Mouse (Mus musculus): ENCODE measurements around the gene Olfr643.

Olfr643 gene

DNA sequence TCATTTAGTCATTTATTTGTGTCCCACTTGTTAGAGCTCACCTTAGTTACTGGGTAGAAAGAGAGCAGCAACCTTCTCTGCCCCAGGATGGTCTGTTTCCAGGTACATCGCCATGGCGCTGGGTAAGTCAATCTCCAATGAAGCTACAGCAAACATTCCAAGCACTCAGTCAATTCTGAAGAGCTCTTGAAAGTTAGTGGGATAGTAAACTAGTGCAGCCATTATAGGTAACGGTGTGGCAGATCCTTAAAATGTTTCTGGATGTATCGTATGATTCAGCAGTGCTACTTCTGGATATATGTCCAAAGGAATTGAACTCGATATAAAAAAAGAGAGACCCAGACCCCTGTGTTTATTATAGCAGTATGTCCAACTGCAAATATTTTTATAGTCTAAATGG is at the start of gene Olfr643:
Gene Olfr643 (minus strand): TSS at position 101 of the 400 bp plus-strand sequence.
- no peak for DNase-seq (ENCODE audit: low read depth)

DNA sequence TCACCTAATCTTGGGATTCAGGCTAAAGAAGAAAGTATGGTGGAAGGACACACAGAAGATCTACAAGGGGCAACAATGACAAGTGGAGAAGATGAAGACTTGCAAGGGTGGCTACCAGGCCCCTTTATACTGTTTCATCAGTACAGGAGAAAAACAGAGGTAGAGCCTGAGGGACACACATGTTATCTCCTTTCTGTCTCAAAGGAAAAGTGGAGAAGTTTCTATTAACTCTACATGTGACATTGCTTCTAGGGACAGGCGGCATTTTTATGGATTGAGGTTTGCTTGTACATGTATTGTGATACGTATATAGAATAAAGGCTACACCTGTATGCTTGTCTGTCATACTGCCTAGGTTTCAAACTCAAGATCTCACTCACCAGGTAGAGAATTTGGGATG is 46.1 kb upstream of the Olfr643 start, which contains the start of gene Olfr648:
Gene Olfr648 (minus strand): TSS at position 101 of the 400 bp plus-strand sequence.
- no peak for DNase-seq (ENCODE audit: low read depth)

DNA sequence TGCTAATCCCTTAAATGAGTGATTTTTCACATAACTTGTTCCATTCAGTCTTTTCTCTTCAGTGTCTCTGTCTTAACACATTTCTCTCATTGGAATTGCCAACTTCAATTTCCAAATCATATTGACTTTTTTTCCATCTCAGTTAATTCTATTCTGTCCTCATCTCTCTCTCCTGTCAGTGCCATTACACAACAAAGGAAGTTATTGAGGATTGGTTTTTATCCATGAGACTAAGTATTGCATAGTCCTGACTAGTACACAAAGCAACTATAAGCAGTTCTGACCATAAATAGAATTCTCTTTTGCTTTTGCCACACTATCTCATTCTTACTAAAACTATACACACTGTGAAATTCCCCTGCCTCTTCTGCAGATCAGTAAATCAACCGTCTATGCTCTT is 41.9 kb upstream of the Olfr643 start:
- no peak for DNase-seq (ENCODE audit: low read depth)

DNA sequence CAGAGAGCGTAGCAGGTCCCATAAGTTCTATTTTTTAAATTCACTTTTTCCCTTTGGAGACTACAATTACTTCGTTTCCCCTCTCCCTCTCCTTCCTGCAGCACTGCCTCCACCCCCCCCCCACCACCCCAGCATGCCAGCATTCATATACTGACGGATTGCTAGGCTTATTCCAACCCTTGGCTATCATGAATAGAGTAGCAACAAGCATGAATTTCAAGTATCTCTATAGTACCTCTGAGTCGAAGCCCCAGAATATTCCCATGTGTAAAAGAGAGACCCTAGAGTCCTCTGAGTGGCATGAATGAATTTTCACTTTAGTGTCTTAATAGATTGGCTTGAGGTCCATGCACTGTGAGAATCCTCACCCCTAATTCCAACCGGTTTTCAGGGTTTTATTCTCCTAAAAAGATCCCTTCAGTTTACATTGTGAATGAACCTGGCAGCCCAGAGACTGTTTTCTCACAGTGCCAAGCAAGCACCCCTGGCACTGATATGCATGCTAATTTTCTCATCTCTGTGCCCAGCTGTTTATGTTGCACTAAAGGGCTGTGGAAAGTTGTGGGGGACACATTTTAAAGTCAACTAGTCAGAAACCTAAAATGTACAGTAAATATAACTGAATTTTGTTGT is 41.3 kb upstream of the Olfr643 start:
- no peak for DNase-seq (ENCODE audit: low read depth)

DNA sequence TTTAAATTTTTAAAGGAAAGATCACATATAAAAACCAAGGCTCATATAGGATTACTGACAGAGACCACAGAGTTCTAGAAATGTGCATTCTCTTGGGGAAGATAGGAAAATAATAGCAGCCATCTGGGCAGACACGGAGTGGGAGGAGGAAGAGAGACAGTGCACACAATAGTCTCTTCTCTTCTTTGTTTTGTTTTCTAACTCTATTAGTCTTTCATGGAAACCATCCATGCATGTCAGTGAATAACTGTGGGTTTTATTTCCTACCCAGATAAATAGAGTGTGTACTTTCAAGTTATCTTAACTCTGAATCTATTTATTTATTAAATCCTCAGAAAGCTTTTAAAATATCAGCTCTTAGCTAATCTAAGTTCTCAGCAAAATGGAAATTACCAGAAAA is 37.9 kb upstream of the Olfr643 start:
- DNase-seq (ENCODE audit: low read depth) = no peak

DNA sequence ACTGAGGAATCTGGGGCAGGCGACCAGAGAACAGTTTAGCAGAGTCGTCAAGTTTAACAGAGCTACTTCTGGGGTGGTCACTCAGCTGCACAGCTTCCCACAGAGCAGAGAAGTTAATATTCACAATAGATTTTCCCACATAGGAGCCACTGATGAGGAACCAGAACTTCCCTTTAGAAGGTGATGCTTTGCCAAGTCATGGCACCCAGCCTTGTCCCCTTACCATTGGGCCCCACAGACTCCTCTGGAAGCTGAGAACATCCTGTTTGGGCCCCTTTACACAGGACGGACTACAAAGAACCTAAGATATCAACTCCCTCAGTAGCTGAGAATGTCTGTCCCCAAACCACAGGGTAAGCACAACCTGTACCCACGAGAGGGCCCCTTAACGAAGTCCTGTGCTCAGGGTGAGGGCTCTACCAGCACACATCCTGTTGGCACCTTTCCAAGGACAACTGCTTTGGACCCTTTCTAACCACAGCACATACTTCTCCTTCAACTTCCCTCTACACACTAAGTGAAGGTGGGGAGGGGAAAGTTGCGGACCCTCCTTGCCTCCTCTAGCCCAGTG is 32.5 kb upstream of the Olfr643 start:
- DNase-seq (ENCODE audit: low read depth) = no peak

DNA sequence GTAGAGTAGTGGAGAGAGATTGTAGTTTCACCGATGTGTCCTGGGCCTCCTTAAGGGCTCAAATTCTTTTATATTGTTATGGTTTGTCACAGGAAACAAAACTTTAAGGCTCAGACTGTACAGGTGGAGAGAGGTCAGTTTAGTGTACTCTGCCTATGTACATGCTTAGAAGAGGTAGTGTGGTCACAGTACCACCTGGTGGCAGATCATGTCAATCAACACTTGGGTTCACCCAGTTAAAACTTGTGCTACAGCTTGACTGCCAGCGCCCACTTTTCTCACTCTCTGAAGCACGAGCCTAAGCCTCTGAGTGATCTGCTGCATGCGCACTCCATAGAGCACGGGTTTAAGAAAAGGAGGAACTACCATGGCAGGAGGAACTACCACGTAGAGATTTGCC is 29.9 kb upstream of the Olfr643 start:
- DNase-seq (ENCODE audit: low read depth) = no peak

DNA sequence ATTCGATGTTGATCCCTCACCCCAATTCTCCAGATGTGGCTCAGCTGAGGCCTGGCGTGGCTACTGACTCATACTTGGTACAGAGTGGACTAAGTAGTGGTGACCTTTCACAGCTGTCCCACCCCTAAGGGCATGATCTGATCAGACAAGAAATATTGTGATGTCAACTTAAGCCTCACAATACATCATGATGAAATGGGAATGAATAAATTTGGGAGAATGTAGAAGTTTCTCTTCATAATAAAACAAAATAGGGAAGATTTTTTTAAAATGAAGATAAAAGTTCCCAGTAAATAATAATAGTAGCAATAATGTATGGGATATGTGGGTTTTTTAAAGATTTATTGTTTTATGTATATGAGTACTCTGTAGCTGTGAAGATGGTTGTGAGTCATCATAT is 13.3 kb upstream of the Olfr643 start, which contains the start of gene Ubqlnl:
Gene Ubqlnl (minus strand): TSS at position 101 of the 400 bp plus-strand sequence.
- no peak for DNase-seq (ENCODE audit: low read depth)

DNA sequence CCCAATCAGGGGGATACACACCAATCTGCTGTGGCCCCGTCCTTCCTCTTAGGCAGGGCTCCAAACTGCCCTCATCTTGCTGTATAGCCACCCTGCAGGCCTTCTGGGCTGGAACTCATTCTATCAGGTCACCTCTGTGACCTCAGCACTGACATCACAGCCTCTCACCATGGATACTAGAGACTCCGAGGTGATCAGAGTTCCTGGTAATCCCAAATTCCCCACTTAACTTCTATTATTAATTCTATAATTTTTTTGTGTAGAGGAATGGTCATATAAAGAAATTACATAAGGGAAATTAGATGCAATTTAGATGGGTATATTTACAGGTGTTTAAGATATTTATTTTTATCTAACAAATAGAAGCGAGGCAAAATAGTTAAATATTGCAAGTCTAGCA is 6.0 kb upstream of the Olfr643 start, which contains the start of gene Ubqln3:
Gene Ubqln3 (minus strand): TSS at position 101 of the 400 bp plus-strand sequence.
- DNase-seq (ENCODE audit: low read depth) = no peak

DNA sequence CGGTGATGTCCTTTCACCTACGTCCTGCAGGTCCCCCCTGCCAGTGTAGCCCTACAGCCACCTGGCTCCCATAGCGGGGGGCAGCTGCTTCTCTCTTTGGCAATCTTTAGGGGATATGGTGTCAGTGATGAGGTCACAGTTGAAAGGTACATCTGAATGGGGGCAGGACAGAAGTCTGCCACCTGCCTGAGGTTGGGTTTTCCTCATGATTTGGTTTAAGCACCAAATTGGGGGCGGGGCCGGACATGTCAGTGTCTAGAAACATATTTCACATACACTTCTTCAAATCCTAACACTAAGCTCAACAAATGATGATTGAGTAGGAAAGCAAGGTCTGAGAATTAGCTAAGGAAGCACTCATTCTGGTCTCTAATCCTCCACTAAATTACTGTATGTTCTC is 7.5 kb downstream of the Olfr643 start, which contains the start of gene Ubqln5:
Gene Ubqln5 (minus strand): TSS at position 101 of the 400 bp plus-strand sequence.
- DNase-seq (ENCODE audit: low read depth) = no peak

DNA sequence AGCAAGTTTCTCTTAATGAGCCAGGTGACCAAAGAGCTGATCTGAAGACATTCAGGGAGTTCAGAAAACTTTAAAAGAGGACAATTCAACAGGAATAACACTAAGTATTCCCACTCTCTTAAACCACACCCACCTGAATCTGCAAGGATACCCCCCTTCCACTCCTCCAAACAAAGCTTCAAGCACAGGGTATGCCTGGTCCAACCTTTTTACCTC is 32.5 kb downstream of the Olfr643 start, which contains the start of gene Olfr646:
Gene Olfr646 (plus strand): TSS at position 117 of the 216 bp plus-strand sequence.
- no peak for DNase-seq (ENCODE audit: low read depth)

DNA sequence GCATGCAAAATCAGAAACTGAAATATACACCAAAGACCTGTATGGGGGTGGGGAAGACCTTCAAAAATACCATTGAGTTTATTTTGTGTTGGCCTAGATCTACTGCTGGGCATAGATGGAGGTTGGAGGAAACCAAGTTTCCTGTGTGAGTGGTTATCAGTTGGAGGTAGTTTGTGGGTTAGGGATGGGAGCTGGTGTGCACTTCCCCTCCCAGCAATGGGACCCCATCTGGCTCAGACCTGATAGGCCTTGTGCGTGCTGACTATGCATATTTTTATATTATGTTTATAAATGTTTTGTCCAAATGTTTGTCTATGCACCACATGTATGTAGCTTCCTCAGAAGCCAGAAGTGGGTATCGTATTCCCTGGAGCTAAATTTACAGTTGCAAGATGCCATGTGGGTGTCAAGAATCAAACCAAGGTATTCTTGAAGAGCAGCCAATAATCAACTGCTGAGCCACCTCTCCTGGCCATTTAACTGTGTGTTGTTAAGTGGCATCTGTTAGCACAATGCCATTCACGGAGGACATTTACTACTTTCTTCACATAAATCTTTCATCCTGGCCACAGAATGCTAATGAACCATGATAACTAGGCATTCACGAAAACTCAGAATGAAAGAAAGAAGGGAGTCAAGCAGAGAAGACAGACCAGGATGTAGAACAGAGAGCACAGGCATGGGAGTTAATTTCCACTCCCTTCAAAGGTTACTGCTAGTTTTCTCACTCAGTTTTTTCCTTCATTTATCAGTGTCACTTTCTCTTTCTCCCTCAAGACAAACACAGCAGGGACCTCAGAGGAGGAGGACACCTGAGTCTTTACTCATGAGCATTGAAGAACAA is 33.1 kb downstream of the Olfr643 start:
- DNase-seq (ENCODE audit: low read depth) = no peak

DNA sequence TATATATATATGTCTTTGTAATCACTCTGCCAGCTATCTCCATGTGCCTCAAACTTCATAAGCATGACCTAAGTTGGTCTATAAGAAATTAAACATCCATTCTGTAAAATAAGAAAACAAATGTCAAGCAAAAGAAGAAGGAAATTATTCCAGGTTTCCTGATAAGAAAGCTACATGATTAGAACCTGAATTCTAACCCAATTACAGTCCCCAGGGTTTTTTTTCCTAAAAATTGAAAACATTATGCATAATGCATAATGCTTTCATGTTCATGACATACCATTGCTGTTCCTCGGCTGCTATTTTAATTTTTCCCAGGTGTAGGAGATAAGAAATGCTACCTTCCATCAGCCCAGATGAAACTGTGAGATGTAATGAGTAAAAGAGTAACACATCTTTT is 51.8 kb downstream of the Olfr643 start, which contains the start of gene Olfr645:
Gene Olfr645 (minus strand): TSS at position 101 of the 400 bp plus-strand sequence.
- DNase-seq (ENCODE audit: low read depth) = no peak

DNA sequence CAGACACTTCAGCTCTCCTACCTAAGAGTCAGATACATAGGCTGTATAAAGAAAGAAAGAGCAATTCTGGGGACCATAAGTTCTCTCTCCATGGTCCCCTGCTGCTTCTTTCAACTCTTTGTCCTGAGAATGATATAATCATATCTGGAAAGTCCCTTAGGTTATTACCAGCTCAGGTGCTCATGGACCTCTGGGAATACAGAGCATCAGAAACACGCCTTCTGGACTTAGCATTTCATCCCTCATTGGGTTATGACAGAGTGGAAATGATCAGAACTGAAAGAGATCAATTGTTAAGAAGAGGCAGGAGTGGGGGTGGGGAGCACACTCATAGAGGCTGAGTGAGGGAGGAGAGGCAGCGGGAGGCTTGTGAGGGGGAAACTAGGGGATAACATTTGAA is 65.4 kb downstream of the Olfr643 start, which contains the start of gene Olfr644:
Gene Olfr644 (minus strand): TSS at position 101 of the 400 bp plus-strand sequence.
- no peak for DNase-seq (ENCODE audit: low read depth)

DNA sequence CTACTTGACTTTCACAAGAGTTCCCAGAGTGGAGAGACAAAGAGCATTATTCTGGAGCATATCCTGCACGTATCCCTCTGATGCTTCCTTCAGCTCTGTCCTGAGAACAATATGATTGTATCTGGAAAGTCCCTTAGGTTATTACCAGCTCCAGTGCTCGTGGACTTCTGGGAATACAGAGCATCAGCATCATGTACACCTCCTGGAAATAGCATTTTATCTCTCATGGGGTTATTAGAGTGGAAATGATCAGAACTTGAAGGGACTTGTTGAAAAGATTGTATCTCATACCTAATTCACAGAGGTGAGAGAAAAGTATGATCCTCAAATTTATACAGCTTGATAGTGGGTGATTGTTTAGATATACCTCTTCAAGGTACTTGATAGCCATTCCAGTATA is 75.9 kb downstream of the Olfr643 start, which contains the start of gene 4930516K23Rik:
Gene 4930516K23Rik (minus strand): TSS at position 101 of the 400 bp plus-strand sequence.
- no peak for DNase-seq (ENCODE audit: low read depth)

DNA sequence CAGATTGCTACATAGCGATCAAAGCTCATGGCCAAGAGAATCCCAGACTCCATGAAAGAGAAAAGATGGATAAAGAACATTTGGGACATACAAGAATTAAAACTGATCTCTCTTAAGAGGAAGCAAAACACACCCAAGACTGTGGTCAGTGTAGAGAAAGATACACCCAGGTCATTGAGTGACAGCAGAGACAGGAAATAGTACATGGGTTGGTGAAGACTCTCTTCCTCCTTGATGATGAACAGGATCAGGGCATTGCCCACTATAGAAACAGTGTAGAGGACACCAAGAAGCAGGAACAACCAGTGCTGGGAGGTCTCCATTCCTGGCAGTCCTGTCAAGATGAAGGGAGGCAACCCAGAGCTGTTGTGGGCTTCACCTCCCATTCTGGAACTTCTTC is 78.0 kb downstream of the Olfr643 start:
- DNase-seq (ENCODE audit: low read depth) = no peak

DNA sequence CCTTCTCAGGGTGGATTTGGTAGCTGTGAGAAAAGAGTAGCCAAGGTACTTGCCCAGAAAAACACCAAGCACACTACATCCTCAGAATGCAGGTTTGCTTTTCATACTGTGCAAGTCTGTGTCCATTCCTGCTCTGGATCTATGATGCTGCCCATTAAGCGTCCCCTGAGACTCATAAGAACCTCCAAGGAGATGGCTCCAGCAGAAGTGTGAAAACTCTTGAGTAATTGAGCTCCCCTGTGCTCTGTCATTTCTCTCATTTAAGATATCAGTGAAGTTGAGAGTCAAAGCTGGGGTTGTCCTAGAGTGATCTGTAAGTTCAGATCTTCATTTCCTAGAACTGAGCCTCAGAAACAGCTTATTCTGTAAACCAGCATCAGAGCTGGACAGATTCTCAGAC is 84.6 kb downstream of the Olfr643 start, which contains the start of gene Olfr642:
Gene Olfr642 (minus strand): TSS at position 101 of the 400 bp plus-strand sequence.
- DNase-seq (ENCODE audit: low read depth) = no peak

DNA sequence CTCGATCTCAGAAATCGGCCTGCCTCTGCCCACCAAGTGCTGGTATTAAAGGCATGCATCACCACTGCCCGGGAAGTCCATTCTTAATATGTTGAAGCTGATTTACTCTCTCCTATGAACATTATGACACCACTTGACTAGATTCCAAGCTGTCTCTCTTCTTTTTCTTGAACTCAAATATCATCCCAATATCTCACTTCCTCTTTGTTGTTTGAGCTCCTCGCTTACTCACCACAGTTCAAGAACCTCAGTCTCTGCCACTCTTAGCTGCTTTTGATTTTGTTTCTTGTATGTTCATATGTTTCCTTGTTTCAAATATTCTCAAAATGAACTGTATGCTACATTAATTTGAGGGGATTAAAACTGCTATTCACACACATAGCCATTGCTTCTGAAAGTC is 86.5 kb downstream of the Olfr643 start:
- DNase-seq (ENCODE audit: low read depth) = no peak

DNA sequence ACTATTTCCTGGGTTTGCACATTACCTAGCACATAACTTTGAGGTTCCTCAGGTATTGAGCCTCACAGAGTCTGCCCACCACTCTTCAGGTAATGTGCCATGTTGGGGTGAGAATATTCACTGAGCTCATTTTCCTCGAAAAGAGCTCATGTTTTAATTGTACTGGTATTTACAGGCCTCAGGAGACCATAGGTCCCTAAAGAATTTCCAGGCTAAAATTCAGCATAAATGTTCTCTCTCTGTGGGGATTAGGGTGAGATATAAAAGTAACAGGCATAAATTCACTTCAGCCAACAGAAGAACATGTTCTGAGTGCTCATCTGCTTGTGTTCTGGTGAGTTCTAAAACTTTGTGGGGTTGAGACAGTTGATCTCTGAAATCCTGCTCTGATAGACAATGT is 102.1 kb downstream of the Olfr643 start, which contains the start of gene Olfr641:
Gene Olfr641 (plus strand): TSS at position 301 of the 400 bp plus-strand sequence.
- DNase-seq (ENCODE audit: low read depth) = no peak

DNA sequence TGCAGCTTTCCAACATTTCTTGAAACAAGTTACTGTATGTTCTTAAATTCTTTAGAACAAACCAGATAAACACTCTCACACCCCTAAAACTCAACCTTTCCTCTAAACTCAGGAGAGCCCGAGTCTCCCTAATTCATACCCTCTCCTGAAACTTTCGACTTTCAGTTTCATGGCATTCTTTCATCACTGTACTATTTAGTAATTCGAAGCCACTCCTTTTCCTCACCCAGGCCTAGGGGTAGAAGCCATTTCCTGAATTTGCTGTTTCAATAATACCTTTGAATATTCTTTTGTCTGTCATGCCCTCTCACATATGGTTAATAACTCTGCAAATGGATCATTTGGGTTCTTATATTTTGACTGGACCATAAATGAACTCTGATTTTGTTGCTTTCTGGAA is 110.2 kb downstream of the Olfr643 start:
- DNase-seq (ENCODE audit: low read depth) = no peak

DNA sequence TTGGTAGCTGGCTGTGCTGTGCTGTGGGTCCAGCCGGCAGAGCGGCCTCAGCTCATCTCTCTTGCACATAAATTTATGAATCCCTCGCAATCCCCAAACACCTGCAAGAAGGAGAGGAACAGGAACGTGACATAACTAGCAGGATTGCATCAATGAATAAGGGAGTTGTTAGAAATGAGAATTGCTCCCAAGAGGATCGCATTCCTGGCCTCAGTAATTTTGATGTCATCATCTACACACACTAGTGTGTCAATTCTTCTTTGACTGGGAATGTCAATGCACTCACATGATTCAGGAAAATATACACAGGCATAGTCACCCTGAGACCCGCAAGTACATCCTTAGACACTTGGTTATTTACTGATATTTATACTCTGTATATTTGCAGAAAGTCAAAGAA is 111.7 kb downstream of the Olfr643 start, which contains the start of gene Olfr640:
Gene Olfr640 (minus strand): TSS at position 101 of the 400 bp plus-strand sequence.
- DNase-seq (ENCODE audit: low read depth) = no peak

DNA sequence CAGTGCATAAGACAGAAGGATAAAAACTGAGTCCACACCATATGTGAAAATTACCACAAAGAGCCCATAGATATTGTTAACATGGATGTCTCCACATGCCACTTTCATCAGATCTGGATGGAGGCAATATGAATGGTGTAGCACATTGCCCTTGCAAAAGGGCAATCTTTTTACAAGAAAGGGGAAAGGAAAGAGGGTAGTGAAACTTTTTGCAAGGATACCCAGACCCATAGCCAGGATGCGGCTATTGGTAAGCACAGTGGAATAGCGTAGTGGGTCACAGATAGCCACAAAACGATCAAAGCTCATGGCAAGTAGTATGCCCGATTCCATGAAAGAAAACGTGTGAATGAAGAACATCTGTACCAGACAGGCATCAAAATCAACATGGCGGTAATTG is 115.6 kb downstream of the Olfr643 start:
- DNase-seq (ENCODE audit: low read depth) = no peak
